Mouse (Mus musculus) heart, embryonic 15.5 days (tissue): ENCODE measurements around the gene Ear1. TPM values are rescaled to one million over a fixed set of nuclear protein-coding genes. Genes with fewer than 3 reads are reported as not detected.
"Not testable (repeated sequence)": the region's sequence is repeated elsewhere in the genome, so short reads cannot be mapped to it uniquely, and the experiment has no call there.

Experiments
- ATAC-seq: fragments of 200-750 bp; cut with Nextera tagmentation; replicated peaks from 2 replicates; pipeline ENCODE4 v1.8.0; 2017; ENCODE audit warnings: low read depth, moderate TSS enrichment; ENCODE audit not compliant: insufficient number of reproducible peaks, insufficient read depth, low FRiP score
- H3K27ac ChIP-seq: fragments of 300-500 bp; sonication (generic); 2 replicates; pipeline ENCODE4 v1.5.1; 2015; ENCODE audit warnings: mild to moderate bottlenecking, inconsistent platforms
- H3K27me3 ChIP-seq: fragments of 300-500 bp; sonication (generic); 2 replicates; pipeline ENCODE4 v1.6.1; 2015; ENCODE audit warnings: inconsistent platforms
- H3K36me3 ChIP-seq: fragments of 300-500 bp; sonication (generic); 2 replicates; pipeline ENCODE4 v1.6.1; 2015; ENCODE audit warnings: mild to moderate bottlenecking, inconsistent platforms
- H3K4me1 ChIP-seq: fragments of 300-500 bp; sonication (generic); replicated peaks from 2 replicates; pipeline ENCODE4 v1.6.1; 2015; ENCODE audit warnings: inconsistent platforms
- H3K4me2 ChIP-seq: fragments of 300-500 bp; sonication (generic); 2 replicates; pipeline ENCODE4 v1.6.1; 2015; ENCODE audit warnings: inconsistent platforms, mild to moderate bottlenecking, moderate library complexity
- H3K4me3 ChIP-seq: fragments of 300-500 bp; sonication (generic); 2 replicates; pipeline ENCODE4 v1.5.1; 2015; ENCODE audit warnings: mild to moderate bottlenecking, inconsistent platforms
- H3K9ac ChIP-seq: fragments of 300-500 bp; sonication (generic); 2 replicates; pipeline ENCODE4 v1.6.1; 2015; ENCODE audit warnings: mild to moderate bottlenecking, inconsistent platforms
- H3K9me3 ChIP-seq: fragments of 300-500 bp; sonication (generic); replicated peaks from 2 replicates; pipeline ENCODE4 v1.6.1; 2016; ENCODE audit warnings: inconsistent platforms
- WGBS: fragments of 180-500 bp; shearing (Covaris S2); methylation state at CpG from one replicate; pipeline ENCODE4 v1.1.7; 2015; ENCODE audit warnings: mixed read lengths; 5-methylcytosine and 5-hydroxymethylcytosine counted together
- polyA plus RNA-seq: library from polyadenylated mRNA; unstranded; fragments of >200 nt; fragmentation: Nextera tagmentation; extraction: Ambion mirVana; gene quantifications from 2 replicates; pipeline ENCODE4 v1.2.1, GENCODE M21; 2015

The Ear1 gene
- polyA plus RNA-seq, result not detected in 2 replicates

DNA sequence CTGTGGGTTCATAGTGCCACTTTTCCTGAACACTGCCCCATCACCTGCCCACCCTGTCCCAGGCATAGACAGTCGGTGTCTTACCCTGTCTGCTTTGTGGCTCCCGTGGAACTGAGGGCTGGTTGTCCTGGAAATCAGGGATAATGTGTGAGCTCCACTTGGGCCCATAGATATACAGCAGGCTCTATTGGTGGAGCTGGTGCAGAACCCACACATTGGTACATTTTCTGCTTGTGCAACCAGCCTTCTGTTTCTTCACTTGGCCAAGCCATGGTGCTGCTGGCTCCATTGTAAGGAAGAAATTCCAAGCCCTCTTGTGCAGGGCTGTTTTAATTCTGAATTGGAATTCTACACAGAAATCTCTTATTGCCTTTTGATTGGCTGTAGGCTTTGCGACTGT is at the start of gene Ear1:
Gene Ear1 (minus strand): TSS at position 101 of the 400 bp plus-strand sequence.
- not testable (repeated sequence) for H3K9ac ChIP-seq, H3K36me3 ChIP-seq, H3K9me3 ChIP-seq, H3K4me3 ChIP-seq, H3K4me2 ChIP-seq, H3K27ac ChIP-seq, H3K4me1 ChIP-seq, ATAC-seq, H3K27me3 ChIP-seq
- whole genome bisulfite sequencing, result 87% methylated on average over 3 of the region's 3 CpGs

DNA sequence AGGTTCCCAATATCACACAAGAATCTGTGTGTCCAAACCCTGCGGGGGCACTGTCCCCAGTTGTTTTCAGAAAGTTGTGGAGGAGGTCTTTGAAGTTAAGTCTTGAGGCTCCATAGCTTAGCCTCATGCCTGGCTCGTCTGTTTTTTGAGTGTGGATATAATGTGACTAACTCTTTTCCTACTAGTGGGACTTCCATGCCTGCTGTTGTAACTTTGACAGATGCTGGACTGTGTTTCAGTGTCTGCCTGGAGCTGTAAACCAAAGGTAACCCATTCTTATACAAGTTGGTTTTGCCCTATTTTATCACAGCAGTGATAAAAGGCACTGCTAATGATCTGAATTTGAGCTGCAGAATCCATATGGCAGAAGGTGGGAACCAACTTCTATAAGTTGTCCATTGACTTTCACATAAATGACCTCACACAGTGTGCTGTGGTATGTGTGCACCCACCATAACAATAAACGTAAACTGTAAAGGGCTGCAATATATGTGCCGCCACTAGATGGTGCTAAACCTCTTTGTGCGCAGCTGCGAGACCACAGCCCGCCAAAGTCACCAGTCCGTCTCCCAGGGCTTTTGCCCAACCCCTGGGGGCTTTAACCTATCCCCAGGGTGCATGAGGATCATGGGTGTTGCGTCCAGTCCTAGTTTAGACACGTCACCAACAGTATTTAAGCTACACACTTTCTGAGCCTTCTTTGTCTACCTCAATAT is 49.5 kb upstream of the Ear1 start, which contains the start of gene Gm8113:
Gene Gm8113 (plus strand): TSS at position 703 of the 716 bp plus-strand sequence.
- Histone ChIP-seq H3K27ac (peak within 1 kb of the TSS; percentile 93), H3K4me2 (peak within 1 kb of the TSS; percentile 62), H3K4me3 (peak within 1 kb of the TSS; percentile 62), H3K9ac (peak within 1 kb of the TSS; percentile 64)
- 6% methylated on average over 10 of the region's 10 CpGs for WGBS
- H3K4me1 ChIP-seq, H3K27me3 ChIP-seq, H3K9me3 ChIP-seq, H3K36me3 ChIP-seq: not testable (repeated sequence)
- ATAC-seq, result peak; percentile 83

DNA sequence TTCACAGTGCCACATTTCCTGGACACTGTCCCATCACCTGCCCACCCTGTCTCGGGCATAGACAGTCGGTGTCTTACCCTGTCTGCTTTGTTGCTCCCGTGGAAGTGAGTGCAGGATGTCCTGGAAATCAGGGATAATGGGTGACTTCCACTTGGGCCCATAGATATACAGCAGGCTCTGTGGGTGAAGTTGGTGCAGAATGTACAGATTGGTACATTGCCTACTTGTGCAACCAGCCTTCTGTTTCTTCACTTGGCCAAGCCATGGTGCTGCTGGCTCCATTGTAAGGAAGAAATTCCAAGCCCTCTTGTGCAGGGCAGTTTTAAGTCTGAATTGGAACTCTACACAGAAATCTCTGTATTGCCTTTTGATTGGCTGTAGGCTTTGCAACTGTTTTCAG is 48.1 kb upstream of the Ear1 start, which contains the start of gene Ear10:
Gene Ear10 (minus strand): TSS at position 101 of the 400 bp plus-strand sequence.
- not testable (repeated sequence) for H3K36me3 ChIP-seq, H3K9ac ChIP-seq, H3K4me3 ChIP-seq, H3K27me3 ChIP-seq, H3K4me2 ChIP-seq, H3K4me1 ChIP-seq, H3K27ac ChIP-seq, ATAC-seq, H3K9me3 ChIP-seq
- 67% methylated on average over 3 of the region's 3 CpGs for WGBS

DNA sequence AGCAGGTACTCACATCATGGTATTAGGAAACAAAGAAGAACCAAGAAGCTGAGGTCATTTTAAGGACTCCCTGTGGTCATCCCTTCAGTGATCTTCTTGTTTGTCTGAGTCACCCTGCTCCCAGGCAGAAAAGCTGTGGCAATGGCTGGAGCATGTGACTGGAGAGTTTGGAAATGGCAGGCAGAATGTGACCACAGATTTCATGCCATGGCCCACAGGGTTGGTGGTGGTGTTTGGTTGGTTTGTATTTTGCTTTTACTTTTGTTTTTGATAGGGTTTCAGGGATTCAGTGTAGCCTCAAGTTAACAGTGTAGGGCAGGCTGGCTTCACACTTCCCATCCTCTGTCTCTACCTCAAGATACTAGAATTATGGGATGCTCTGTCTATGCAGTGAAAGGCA is 42.9 kb upstream of the Ear1 start:
- not testable (repeated sequence) for H3K27ac ChIP-seq, H3K4me3 ChIP-seq, H3K4me2 ChIP-seq, ATAC-seq, H3K9me3 ChIP-seq, H3K4me1 ChIP-seq, H3K36me3 ChIP-seq, H3K27me3 ChIP-seq, H3K9ac ChIP-seq

DNA sequence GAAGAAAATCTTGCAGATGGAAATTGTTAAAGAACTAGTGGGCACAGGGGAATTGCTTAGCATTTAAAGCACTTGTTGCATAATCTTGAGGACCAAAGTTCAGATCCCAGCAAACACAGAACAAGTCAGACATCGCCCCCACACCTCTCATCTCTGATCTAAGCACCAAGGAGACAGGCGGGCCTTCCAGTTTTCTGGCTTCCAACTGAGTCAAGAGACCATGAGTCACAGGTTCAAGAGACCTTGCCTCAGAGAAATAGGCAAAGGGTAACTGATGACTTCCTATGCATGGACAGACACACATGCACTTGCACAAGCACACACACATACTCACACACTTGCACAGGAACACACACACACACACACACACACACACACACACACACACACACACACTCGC is 23.3 kb upstream of the Ear1 start:
- H3K9me3 ChIP-seq, H3K4me1 ChIP-seq, H3K4me3 ChIP-seq, H3K9ac ChIP-seq, H3K4me2 ChIP-seq, H3K27ac ChIP-seq, H3K27me3 ChIP-seq, ATAC-seq, H3K36me3 ChIP-seq: not testable (repeated sequence)
- whole genome bisulfite sequencing, result 79% methylated on average over 3 of the region's 3 CpGs

DNA sequence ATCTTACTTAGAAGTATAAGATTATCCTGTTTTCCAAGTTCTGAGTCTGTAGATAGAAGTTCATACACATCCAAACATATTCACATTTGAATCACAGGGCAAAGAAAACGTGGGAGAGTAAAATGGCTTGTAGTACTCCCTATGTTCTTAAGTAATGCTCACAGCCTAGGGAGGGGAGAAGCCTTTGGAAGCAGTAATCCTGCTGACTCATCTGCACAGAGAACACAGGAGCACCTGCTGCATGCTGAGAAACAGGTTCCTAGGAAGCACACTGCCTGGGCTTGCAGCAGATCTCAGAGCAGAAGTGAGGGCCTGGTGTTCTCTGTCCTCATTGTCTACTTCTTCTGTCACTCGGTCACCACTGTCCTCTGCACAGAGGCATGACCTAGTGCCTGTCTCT is 20.0 kb upstream of the Ear1 start:
- not testable (repeated sequence) for H3K4me2 ChIP-seq, H3K9ac ChIP-seq, H3K36me3 ChIP-seq, H3K9me3 ChIP-seq, H3K4me3 ChIP-seq, H3K27me3 ChIP-seq, H3K4me1 ChIP-seq, H3K27ac ChIP-seq, ATAC-seq
- 41% methylated on average over 1 of the region's 2 CpGs for WGBS

DNA sequence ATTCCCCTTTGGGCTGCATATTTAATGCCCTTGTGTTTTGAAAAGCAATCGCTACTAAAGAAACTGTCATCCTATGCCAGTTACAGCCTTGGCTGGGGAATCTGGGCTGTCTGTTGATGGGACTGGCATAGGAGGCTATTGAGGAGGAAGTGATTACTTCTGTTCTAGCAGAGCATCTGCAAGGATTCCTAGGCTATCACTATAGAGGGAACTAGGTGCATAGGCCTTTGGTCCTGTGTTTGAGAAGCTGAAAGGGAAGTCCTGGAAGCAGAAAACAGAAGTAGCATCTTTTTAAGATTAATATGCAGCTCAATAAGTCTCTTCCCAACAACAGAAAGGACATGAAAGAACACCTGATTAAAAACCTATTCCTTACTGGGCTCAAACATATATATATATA is 16.0 kb upstream of the Ear1 start:
- not testable (repeated sequence) for H3K36me3 ChIP-seq, H3K4me1 ChIP-seq, H3K9ac ChIP-seq, H3K27ac ChIP-seq, H3K9me3 ChIP-seq, H3K4me2 ChIP-seq, ATAC-seq, H3K4me3 ChIP-seq, H3K27me3 ChIP-seq
- 94% methylated on average over 1 of the region's 1 CpGs for WGBS

DNA sequence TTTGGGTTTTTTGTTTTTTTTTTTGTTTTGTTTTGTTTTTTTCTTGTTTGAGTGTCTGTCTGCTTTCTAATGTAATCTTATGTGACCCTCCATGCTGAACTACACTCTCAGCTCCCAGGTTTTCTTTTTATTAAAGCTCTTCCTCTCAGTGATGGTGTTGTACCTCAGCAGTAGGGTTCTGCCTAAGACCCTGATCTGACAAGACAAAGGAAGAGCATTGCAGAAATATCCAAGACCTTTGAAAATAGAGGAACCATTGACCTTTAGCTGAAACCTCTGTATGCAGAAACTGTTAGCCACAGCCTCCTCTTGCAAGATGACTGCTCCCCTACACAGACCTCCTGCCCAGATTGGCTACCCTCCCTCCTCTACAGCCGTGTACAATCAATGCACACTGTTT is 10.9 kb upstream of the Ear1 start:
- H3K36me3 ChIP-seq, H3K4me3 ChIP-seq, H3K9me3 ChIP-seq, ATAC-seq, H3K4me2 ChIP-seq, H3K9ac ChIP-seq, H3K27me3 ChIP-seq, H3K27ac ChIP-seq, H3K4me1 ChIP-seq: not testable (repeated sequence)
- WGBS, result 39% methylated on average over 1 of the region's 1 CpGs

DNA sequence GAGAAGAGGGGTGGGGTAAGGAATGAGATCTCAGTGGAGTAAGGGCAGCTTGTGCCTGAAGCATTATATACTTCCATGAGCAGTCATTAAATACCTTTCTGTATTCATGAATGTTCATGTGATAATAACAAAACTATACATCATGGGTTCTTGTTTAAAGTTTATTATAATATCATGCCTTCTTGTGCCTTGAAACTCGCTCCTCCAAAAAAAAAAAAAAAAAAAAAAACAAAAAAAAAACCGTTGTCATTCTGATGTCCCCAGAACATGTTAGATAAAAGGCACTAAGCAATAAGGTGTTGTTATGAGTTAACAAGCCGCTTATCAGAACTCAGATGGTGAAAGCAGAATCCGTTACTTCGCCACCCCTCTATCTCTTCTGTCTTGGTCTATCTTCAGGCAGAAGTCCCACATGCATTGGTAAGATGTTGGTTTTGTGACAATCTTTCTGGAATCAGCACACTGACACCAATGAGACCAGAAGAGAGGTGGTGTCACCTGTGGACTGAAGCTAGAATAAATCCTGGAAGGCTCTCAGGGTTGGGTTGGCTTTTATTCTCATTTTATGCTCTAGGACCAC is 4.7 kb upstream of the Ear1 start:
- ATAC-seq, H3K4me2 ChIP-seq, H3K27me3 ChIP-seq, H3K9me3 ChIP-seq, H3K27ac ChIP-seq, H3K9ac ChIP-seq, H3K36me3 ChIP-seq, H3K4me3 ChIP-seq, H3K4me1 ChIP-seq: not testable (repeated sequence)
- WGBS, result 75% methylated on average over 5 of the region's 5 CpGs

DNA sequence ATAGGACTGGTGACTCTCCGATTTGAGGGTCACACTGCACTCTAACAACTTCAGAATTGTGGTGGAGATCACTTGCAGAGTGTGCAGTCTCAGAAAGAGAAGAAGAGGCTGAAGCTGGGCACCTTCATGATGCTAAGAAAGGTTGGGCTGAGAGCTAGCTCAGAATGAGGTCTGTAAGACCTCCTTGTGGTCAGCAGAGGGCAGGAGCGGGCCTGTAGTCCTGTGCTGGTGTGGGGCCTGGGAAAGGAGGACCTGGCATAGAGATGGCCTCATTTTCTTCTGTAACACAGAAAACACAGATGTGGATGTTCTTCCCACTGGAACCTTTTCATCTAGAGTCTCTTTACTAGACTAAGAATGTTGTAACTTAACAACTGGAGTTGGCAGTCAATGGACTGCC is 2.5 kb upstream of the Ear1 start:
- not testable (repeated sequence) for H3K4me1 ChIP-seq, ATAC-seq, H3K27ac ChIP-seq, H3K9ac ChIP-seq, H3K4me3 ChIP-seq, H3K9me3 ChIP-seq, H3K36me3 ChIP-seq, H3K27me3 ChIP-seq, H3K4me2 ChIP-seq
- WGBS, result 41% methylated on average over 1 of the region's 2 CpGs

DNA sequence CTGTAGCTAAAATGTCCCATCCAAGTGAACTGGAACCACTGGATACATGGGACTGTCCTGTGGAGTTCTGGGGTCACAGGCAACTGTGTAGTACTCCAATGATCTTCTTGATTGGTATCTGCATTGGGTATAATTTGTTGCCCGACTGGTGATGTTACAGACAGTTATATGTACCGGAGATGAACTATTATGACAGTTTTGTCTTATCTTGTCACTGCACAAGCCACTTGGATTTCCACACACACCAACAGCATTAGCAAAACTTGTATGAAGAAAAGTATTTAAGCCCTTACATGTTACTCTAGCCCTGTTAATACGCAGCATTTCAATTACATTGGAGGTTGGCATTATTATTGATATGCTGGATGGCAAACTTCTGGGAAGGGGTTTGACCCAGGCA is 455 bp downstream of the Ear1 start:
- 89% methylated on average over 3 of the region's 3 CpGs for WGBS
- not testable (repeated sequence) for H3K27me3 ChIP-seq, H3K27ac ChIP-seq, ATAC-seq, H3K4me3 ChIP-seq, H3K36me3 ChIP-seq, H3K9ac ChIP-seq, H3K9me3 ChIP-seq, H3K4me1 ChIP-seq, H3K4me2 ChIP-seq

DNA sequence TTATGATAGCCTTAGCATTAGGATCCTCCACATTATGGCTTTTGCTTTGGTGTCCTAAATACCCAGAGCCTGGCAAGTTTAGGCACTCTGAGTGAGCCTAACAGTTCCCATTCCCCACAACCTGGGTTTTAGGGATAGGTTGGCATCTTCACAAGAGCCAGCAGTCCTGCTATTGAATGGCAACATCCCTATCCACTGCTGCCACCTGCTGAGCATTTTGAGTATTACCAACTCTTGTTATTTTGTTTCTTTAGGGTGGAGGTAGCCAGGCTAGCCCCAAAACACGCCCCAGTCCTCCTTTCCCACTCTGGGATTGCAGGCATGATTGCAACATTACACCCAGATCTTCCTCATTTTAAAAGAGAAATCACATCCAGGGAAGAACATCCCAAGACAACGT is 14.8 kb downstream of the Ear1 start:
- WGBS, result 36% methylated on average over 2 of the region's 2 CpGs
- H3K27me3 ChIP-seq, H3K4me3 ChIP-seq, H3K9me3 ChIP-seq, ATAC-seq, H3K27ac ChIP-seq, H3K9ac ChIP-seq, H3K4me2 ChIP-seq, H3K4me1 ChIP-seq, H3K36me3 ChIP-seq: not testable (repeated sequence)
